Mouse (Mus musculus): ENCODE measurements around the gene Cfap57.
"Not testable (repeated sequence)": the region's sequence is repeated elsewhere in the genome, so short reads cannot be mapped to it uniquely, and the experiment has no call there.

The Cfap57 gene

GRCm38 (mm10) chr4:118518208-118518607 lies 102.4 kb downstream of the Cfap57 start:
- H3K27me3 ChIP-seq (ENCODE audit: insufficient read depth, low read length), result peaks cover 41% of the 10 kb centered on the region
- H3K9me3 ChIP-seq (ENCODE audit: low read length), result no peaks in the 10 kb centered on the region
- peak overlapping the region; percentile 64; the same call in 1 of the 2 replicates for H3K4me3 ChIP-seq (replicated peaks; ENCODE audit: low read length)
- H3K36me3 ChIP-seq (ENCODE audit: insufficient read depth, low read length), result no peaks in the 10 kb centered on the region
- TF ChIP-seq POU5F1 (IDR thresholded peaks at IDR 0.05; ENCODE audit: borderline replicate concordance, low read length) (no peak), CTCF (conservative IDR thresholded peaks at IDR 0.05; ENCODE audit: low read length) (no peak), NANOG (IDR thresholded peaks at IDR 0.05; ENCODE audit: borderline replicate concordance, low read length) (no peak)
- peaks cover 52% of the 10 kb centered on the region for H3K4me1 ChIP-seq (replicated peaks; ENCODE audit: low read depth, low read length)

GRCm38 (mm10) chr4:118517497-118518146 lies 103.0 kb downstream of the Cfap57 start:
- TF ChIP-seq NANOG (IDR thresholded peaks at IDR 0.05; ENCODE audit: borderline replicate concordance, low read length), result peak; percentile 57; the same call in 1 of the 2 replicates
- no peak for TF ChIP-seq POU5F1 (IDR thresholded peaks at IDR 0.05; ENCODE audit: borderline replicate concordance, low read length)
- H3K9me3 ChIP-seq (ENCODE audit: low read length), result no peaks in the 10 kb centered on the region
- H3K36me3 ChIP-seq (ENCODE audit: insufficient read depth, low read length), result no peaks in the 10 kb centered on the region
- H3K27me3 ChIP-seq (ENCODE audit: insufficient read depth, low read length), result peaks cover 41% of the 10 kb centered on the region
- peak overlapping the region; percentile 64 for H3K4me3 ChIP-seq (replicated peaks; ENCODE audit: low read length)
- peaks cover 52% of the 10 kb centered on the region for H3K4me1 ChIP-seq (replicated peaks; ENCODE audit: low read depth, low read length)

- Histone ChIP-seq H3K9me3 (ENCODE audit: low read length) (no peaks in the 10 kb centered on the region), H3K4me1 (replicated peaks; ENCODE audit: low read depth, low read length) (peaks cover 52% of the 10 kb centered on the region), H3K36me3 (ENCODE audit: insufficient read depth, low read length) (no peaks in the 10 kb centered on the region), H3K4me3 (replicated peaks; ENCODE audit: low read length) (peak overlapping the region; percentile 64), H3K27me3 (ENCODE audit: insufficient read depth, low read length) (peaks cover 39% of the 10 kb centered on the region)
- TF ChIP-seq POU5F1 (IDR thresholded peaks at IDR 0.05; ENCODE audit: borderline replicate concordance, low read length) (no peak), NANOG (IDR thresholded peaks at IDR 0.05; ENCODE audit: borderline replicate concordance, low read length) (no peak), CTCF (conservative IDR thresholded peaks at IDR 0.05; ENCODE audit: low read length) (no peak)
These were observed 103.7 kb downstream of the Cfap57 start for GRCm38 (mm10) chr4:118516699-118517496.

GRCm38 (mm10) chr4:118509050-118509449 lies 111.5 kb downstream of the Cfap57 start:
- H3K9me3 ChIP-seq (ENCODE audit: low read length), result no peaks in the 10 kb centered on the region
- no peaks in the 10 kb centered on the region for H3K36me3 ChIP-seq (ENCODE audit: insufficient read depth, low read length)
- H3K4me3 ChIP-seq (replicated peaks; ENCODE audit: low read length), result no peak overlapping the region
- H3K4me1 ChIP-seq (replicated peaks; ENCODE audit: low read depth, low read length), result peaks cover 31% of the 10 kb centered on the region
- no peak for TF ChIP-seq POU5F1 (IDR thresholded peaks at IDR 0.05; ENCODE audit: borderline replicate concordance, low read length)
- TF ChIP-seq CTCF (conservative IDR thresholded peaks at IDR 0.05; ENCODE audit: low read length), result no peak
- no peak for TF ChIP-seq NANOG (IDR thresholded peaks at IDR 0.05; ENCODE audit: borderline replicate concordance, low read length)
- H3K27me3 ChIP-seq (ENCODE audit: insufficient read depth, low read length), result peaks cover 4% of the 10 kb centered on the region; the same call in 1 of the 2 replicates

- not testable (repeated sequence) for H3K9me3 ChIP-seq (ENCODE audit: low read length); H3K4me3 ChIP-seq (replicated peaks; ENCODE audit: low read length); H3K36me3 ChIP-seq (ENCODE audit: insufficient read depth, low read length); H3K27me3 ChIP-seq (ENCODE audit: insufficient read depth, low read length)
- peaks cover 26% of the 10 kb centered on the region for H3K4me1 ChIP-seq (replicated peaks; ENCODE audit: low read depth, low read length)
These were observed 113.4 kb downstream of the Cfap57 start for GRCm38 (mm10) chr4:118507171-118507570.

GRCm38 (mm10) chr4:118505551-118505950 lies 115.0 kb downstream of the Cfap57 start:
- H3K36me3 ChIP-seq (ENCODE audit: insufficient read depth, low read length), result no peaks in the 10 kb centered on the region
- no peaks in the 10 kb centered on the region for H3K27me3 ChIP-seq (ENCODE audit: insufficient read depth, low read length)
- H3K4me1 ChIP-seq (replicated peaks; ENCODE audit: low read depth, low read length), result peaks cover 30% of the 10 kb centered on the region
- no peaks in the 10 kb centered on the region for H3K9me3 ChIP-seq (ENCODE audit: low read length)
- no peak for TF ChIP-seq CTCF (conservative IDR thresholded peaks at IDR 0.05; ENCODE audit: low read length)
- no peak overlapping the region for H3K4me3 ChIP-seq (replicated peaks; ENCODE audit: low read length)
